14 mouse cellular contexts compared by ENCODE assay signal in genomic region chr2:83713946-83714345, GRCm38 (mm10). TPM values are rescaled to one million over a fixed set of nuclear protein-coding genes. Genes with fewer than 3 reads are reported as not detected.
A peak's percentile ranks its signal among the peaks of the same experiment; 100 is the strongest.
DNase-seq lines count a peak whose midpoint lies in the region; ATAC-seq and TF ChIP-seq lines count a peak whose summit lies in the region.
"Had no signal": no experiment of that assay in that cellular context is flagged by ENCODE, and none has a peak within 500 bp of the region (broad histone marks: within the 10 kb centered on the region; RNA-seq: fewer than 3 reads in every experiment).

No protein-coding gene starts in this region.

- peaks cover 16% of the 10 kb centered on the region for H3K4me1 ChIP-seq in intestine, embryonic 14.5 days (replicated peaks; ENCODE audit: control insufficient read depth, insufficient read depth, low read length)
- H3K4me1 ChIP-seq in intestine, postnatal 0 days (replicated peaks; ENCODE audit: control insufficient read depth, insufficient read depth, low read length): no peaks in the 10 kb centered on the region
- no peaks in the 10 kb centered on the region for H3K4me1 ChIP-seq in midbrain, embryonic 15.5 days
- H3K4me1 ChIP-seq in midbrain, embryonic 14.5 days (ENCODE audit: control insufficient read depth, insufficient read depth, low read length): no peaks in the 10 kb centered on the region
- peaks cover 9% of the 10 kb centered on the region for H3K4me1 ChIP-seq in embryonic facial prominence, embryonic 15.5 days
- peaks cover 17% of the 10 kb centered on the region for H3K4me1 ChIP-seq in limb, embryonic 15.5 days
- H3K4me1 ChIP-seq: forebrain, embryonic 12.5 days; midbrain, embryonic 13.5 days had no signal

- no peak for DNase-seq in intestine, embryonic 14.5 days (ENCODE audit: low spot score)
- DNase-seq in midbrain, embryonic 14.5 days: no peak
- no peak for DNase-seq in urinary bladder, postnatal 36 days (ENCODE audit: low spot score in 2 of 2)
- DNase-seq in left cerebral cortex, postnatal 10 days (ENCODE audit: extremely low spot score in 1 of 2, low spot score in 2 of 2): no peak
- DNase-seq: adrenal gland, adult 2 months; thymus, postnatal 14 days had no signal

- no peaks in the 10 kb centered on the region for H3K27me3 ChIP-seq in intestine, embryonic 14.5 days (replicated peaks; ENCODE audit: control insufficient read depth, insufficient read depth, low read length)
- H3K27me3 ChIP-seq in intestine, postnatal 0 days (replicated peaks; ENCODE audit: control insufficient read depth, insufficient read depth, low read length): no peaks in the 10 kb centered on the region
- H3K27me3 ChIP-seq in midbrain, embryonic 15.5 days (replicated peaks): no peaks in the 10 kb centered on the region
- H3K27me3 ChIP-seq in midbrain, embryonic 14.5 days (ENCODE audit: control insufficient read depth, insufficient read depth, low read length): no peaks in the 10 kb centered on the region
- H3K27me3 ChIP-seq in embryonic facial prominence, embryonic 15.5 days: no peaks in the 10 kb centered on the region
- no peaks in the 10 kb centered on the region for H3K27me3 ChIP-seq in limb, embryonic 15.5 days
- H3K27me3 ChIP-seq: CH12.LX; forebrain, embryonic 12.5 days; midbrain, embryonic 13.5 days had no signal

- H3K9ac ChIP-seq in intestine, embryonic 14.5 days (ENCODE audit: low read length): no peak overlapping the region
- H3K9ac ChIP-seq in intestine, postnatal 0 days (ENCODE audit: low read depth, low read length): no peak overlapping the region
- H3K9ac ChIP-seq in midbrain, embryonic 15.5 days: no peak overlapping the region
- H3K9ac ChIP-seq in midbrain, embryonic 14.5 days (replicated peaks; ENCODE audit: low read length): no peak overlapping the region
- no peak overlapping the region for H3K9ac ChIP-seq in embryonic facial prominence, embryonic 15.5 days
- H3K9ac ChIP-seq in limb, embryonic 15.5 days: no peak overlapping the region
- H3K9ac ChIP-seq: forebrain, embryonic 12.5 days; liver, embryonic 14.5 days; midbrain, embryonic 13.5 days had no signal

- WGBS in intestine, embryonic 14.5 days: 87% methylated on average over 5 of the region's 5 CpGs
- WGBS in intestine, postnatal 0 days: 83% methylated on average over 5 of the region's 5 CpGs
- 91% methylated on average over 5 of the region's 5 CpGs for WGBS in midbrain, embryonic 15.5 days
- 92% methylated on average over 5 of the region's 5 CpGs for WGBS in midbrain, embryonic 14.5 days
- WGBS in embryonic facial prominence, embryonic 15.5 days: 64% methylated on average over 5 of the region's 5 CpGs
- WGBS in limb, embryonic 15.5 days: 40% methylated on average over 5 of the region's 5 CpGs

- no peak for ATAC-seq in intestine, embryonic 14.5 days (replicated peaks; ENCODE audit: low FRiP score, low TSS enrichment, low read depth)
- no peak for ATAC-seq in intestine, postnatal 0 days
- no peak for ATAC-seq in midbrain, embryonic 15.5 days (replicated peaks)
- no peak for ATAC-seq in midbrain, embryonic 14.5 days (ENCODE audit: low FRiP score, low TSS enrichment)
- no peak for ATAC-seq in embryonic facial prominence, embryonic 15.5 days (ENCODE audit: insufficient number of reproducible peaks, low FRiP score, low TSS enrichment, low read depth)
- ATAC-seq in limb, embryonic 15.5 days (ENCODE audit: insufficient number of reproducible peaks, low FRiP score, low TSS enrichment, low read depth): no peak

- H3K36me3 ChIP-seq in intestine, embryonic 14.5 days (ENCODE audit: control insufficient read depth, insufficient read depth, low read length): no peaks in the 10 kb centered on the region
- H3K36me3 ChIP-seq in intestine, postnatal 0 days (ENCODE audit: control insufficient read depth, insufficient read depth): no peaks in the 10 kb centered on the region
- no peaks in the 10 kb centered on the region for H3K36me3 ChIP-seq in midbrain, embryonic 15.5 days (replicated peaks)
- H3K36me3 ChIP-seq in midbrain, embryonic 14.5 days (ENCODE audit: control insufficient read depth, insufficient read depth, low read length): no peaks in the 10 kb centered on the region
- H3K36me3 ChIP-seq in embryonic facial prominence, embryonic 15.5 days: no peaks in the 10 kb centered on the region
- no peaks in the 10 kb centered on the region for H3K36me3 ChIP-seq in limb, embryonic 15.5 days
- H3K36me3 ChIP-seq: forebrain, embryonic 12.5 days; midbrain, embryonic 13.5 days had no signal

- intact Hi-C loops in left cerebral cortex, postnatal 10 days (cut with DNase I): no loop called here

- peak overlapping the region; percentile 54; the same call in 1 of the 2 replicates for H3K27ac ChIP-seq in intestine, embryonic 14.5 days (ENCODE audit: low read depth)
- no peak overlapping the region for H3K27ac ChIP-seq in intestine, postnatal 0 days (ENCODE audit: low read depth, low read length)
- 0 out of 2 replicates have a peak overlapping the region, but pooled peaks have one; percentile 31 for H3K27ac ChIP-seq in midbrain, embryonic 15.5 days
- H3K27ac ChIP-seq in midbrain, embryonic 14.5 days (replicated peaks; ENCODE audit: low read depth, low read length): no peak overlapping the region
- H3K27ac ChIP-seq in embryonic facial prominence, embryonic 15.5 days (replicated peaks): 0 out of 2 replicates have a peak overlapping the region, but pooled peaks have one; percentile 29
- H3K27ac ChIP-seq in limb, embryonic 15.5 days: no peak overlapping the region
- H3K27ac ChIP-seq: forebrain, embryonic 12.5 days; liver, embryonic 14.5 days; midbrain, embryonic 13.5 days had no signal

- no peaks in the 10 kb centered on the region for H3K9me3 ChIP-seq in intestine, embryonic 14.5 days (ENCODE audit: control insufficient read depth, low read length)
- H3K9me3 ChIP-seq in intestine, postnatal 0 days (ENCODE audit: control insufficient read depth): no peaks in the 10 kb centered on the region
- no peaks in the 10 kb centered on the region for H3K9me3 ChIP-seq in midbrain, embryonic 15.5 days
- H3K9me3 ChIP-seq in midbrain, embryonic 14.5 days (ENCODE audit: control insufficient read depth, low read length): no peaks in the 10 kb centered on the region
- no peaks in the 10 kb centered on the region for H3K9me3 ChIP-seq in embryonic facial prominence, embryonic 15.5 days (replicated peaks)
- H3K9me3 ChIP-seq in limb, embryonic 15.5 days: no peaks in the 10 kb centered on the region
- H3K9me3 ChIP-seq: forebrain, embryonic 12.5 days; midbrain, embryonic 13.5 days had no signal

- H3K4me3 ChIP-seq in intestine, embryonic 14.5 days (ENCODE audit: low read depth, low read length): no peak overlapping the region
- no peak overlapping the region for H3K4me3 ChIP-seq in intestine, postnatal 0 days (ENCODE audit: low read depth, low read length)
- no peak overlapping the region for H3K4me3 ChIP-seq in midbrain, embryonic 15.5 days
- H3K4me3 ChIP-seq in midbrain, embryonic 14.5 days (replicated peaks; ENCODE audit: low read depth, low read length): no peak overlapping the region
- H3K4me3 ChIP-seq in embryonic facial prominence, embryonic 15.5 days (replicated peaks): no peak overlapping the region
- H3K4me3 ChIP-seq in limb, embryonic 15.5 days: no peak overlapping the region
- H3K4me3 ChIP-seq: forebrain, embryonic 12.5 days; midbrain, embryonic 13.5 days had no signal

- no peak overlapping the region for H3K4me2 ChIP-seq in intestine, embryonic 14.5 days (ENCODE audit: low read length)
- H3K4me2 ChIP-seq in intestine, postnatal 0 days (replicated peaks; ENCODE audit: low read depth): no peak overlapping the region
- H3K4me2 ChIP-seq in midbrain, embryonic 15.5 days: no peak overlapping the region
- no peak overlapping the region for H3K4me2 ChIP-seq in midbrain, embryonic 14.5 days (ENCODE audit: low read length)
- no peak overlapping the region for H3K4me2 ChIP-seq in embryonic facial prominence, embryonic 15.5 days (replicated peaks)
- peak overlapping the region; percentile 12; the same call in 1 of the 2 replicates for H3K4me2 ChIP-seq in limb, embryonic 15.5 days
- H3K4me2 ChIP-seq: forebrain, embryonic 12.5 days; midbrain, embryonic 13.5 days had no signal

- no peak for TF ChIP-seq CTCF in intestine, postnatal 0 days (IDR thresholded peaks at IDR 0.05; ENCODE audit: low read depth)

RNA-seq across cellular contexts. Expression of gene Itgav, which starts 10.3 kb away (rescaled TPM):
- 75.3 and 85.3 TPM in 2 replicates for polyA plus RNA-seq in intestine, embryonic 14.5 days (2014; fragmentation: Nextera tagmentation; extraction: Ambion mirVana)
- polyA plus RNA-seq in intestine, postnatal 0 days (2015; fragmentation: Nextera tagmentation; extraction: Ambion mirVana): 86.6 and 95.0 TPM in 2 replicates
- polyA plus RNA-seq in midbrain, embryonic 15.5 days (2015; fragmentation: Nextera tagmentation; extraction: Ambion mirVana): 16.1 and 16.9 TPM in 2 replicates
- polyA plus RNA-seq in midbrain, embryonic 14.5 days (2014; fragmentation: Nextera tagmentation; extraction: Ambion mirVana): 21.8 and 27.5 TPM in 2 replicates
- 68.8 and 74.6 TPM in 2 replicates for polyA plus RNA-seq in embryonic facial prominence, embryonic 15.5 days (2015; fragmentation: Nextera tagmentation; extraction: Ambion mirVana)
- polyA plus RNA-seq in limb, embryonic 15.5 days (2015; fragmentation: Nextera tagmentation; extraction: Ambion mirVana): 62.8 and 70.7 TPM in 2 replicates
- 10 to 100 TPM; 55.3 to 69.3 TPM for total RNA-seq in left cerebral cortex, postnatal 10 days (2021)

Comparison
In these comparisons a context has a peak if more than half of its experiments do, and no peak if none do; other contexts are left out.
1. H3K27ac ChIP-seq: peak in intestine, embryonic 14.5 days (single experiment), midbrain, embryonic 15.5 days (single experiment) and embryonic facial prominence, embryonic 15.5 days (single experiment); none in intestine, postnatal 0 days (single experiment), midbrain, embryonic 14.5 days (single experiment) and limb, embryonic 15.5 days (single experiment).